Mouse (Mus musculus) cerebellum, postnatal 10 days (tissue): ENCODE measurements around the gene Alg11.

ENCODE experiments used
- DNase-seq, 2 experiments: peaks; one replicate each; pipeline ENCODE4 v3.0.0; 2021; ENCODE audit warnings: mixed read lengths in 2 of 2

The Alg11 gene

GRCm38 (mm10) chr8:22060446-22060889, at the start of gene Alg11:
Alg11 (plus strand) TSS chr8:22060721.
- peak; percentile 98 to 99 for DNase-seq

GRCm38 (mm10) chr8:22013034-22013707, 47.4 kb upstream of the Alg11 start:
- DNase-seq, result no peak

- no peak for DNase-seq
Measured at GRCm38 (mm10) chr8:22017731-22018130, 42.8 kb upstream of the Alg11 start.

GRCm38 (mm10) chr8:22019498-22019897, 41.0 kb upstream of the Alg11 start:
- DNase-seq, result no peak

GRCm38 (mm10) chr8:22022244-22022643, 38.3 kb upstream of the Alg11 start:
- DNase-seq, result peak; percentile 36 to 40

GRCm38 (mm10) chr8:22025241-22025640, 35.3 kb upstream of the Alg11 start:
- no peak for DNase-seq

- DNase-seq, result no peak
Measured at GRCm38 (mm10) chr8:22028973-22029372, 31.5 kb upstream of the Alg11 start.

- no peak for DNase-seq
Measured at GRCm38 (mm10) chr8:22030990-22031389, 29.5 kb upstream of the Alg11 start.

- DNase-seq, result peak; percentile 11 to 23
Measured at GRCm38 (mm10) chr8:22036137-22036536, 24.4 kb upstream of the Alg11 start.

- DNase-seq, result no peak
Measured at GRCm38 (mm10) chr8:22037022-22037421, 23.5 kb upstream of the Alg11 start.

GRCm38 (mm10) chr8:22039468-22040152, 20.9 kb upstream of the Alg11 start:
- DNase-seq, result peak; percentile 8 to 9

- DNase-seq, result no peak
Measured at GRCm38 (mm10) chr8:22040153-22040509, 20.4 kb upstream of the Alg11 start.

- DNase-seq, result no peak
Measured at GRCm38 (mm10) chr8:22042515-22042914, 18.0 kb upstream of the Alg11 start.

- no peak for DNase-seq
Measured at GRCm38 (mm10) chr8:22043706-22044105, 16.8 kb upstream of the Alg11 start.

GRCm38 (mm10) chr8:22047699-22048464, 12.6 kb upstream of the Alg11 start:
- DNase-seq, result peak; percentile 80 to 82

GRCm38 (mm10) chr8:22054674-22055491, 5.6 kb upstream of the Alg11 start:
- no peak for DNase-seq

GRCm38 (mm10) chr8:22055492-22055877, 5.0 kb upstream of the Alg11 start:
- DNase-seq, result no peak

GRCm38 (mm10) chr8:22056850-22057249, 3.7 kb upstream of the Alg11 start:
- DNase-seq, result no peak

GRCm38 (mm10) chr8:22058368-22058767, 2.2 kb upstream of the Alg11 start:
- DNase-seq, result no peak

- DNase-seq, result peak in 1 of 2 experiments; percentile 4
Measured at GRCm38 (mm10) chr8:22059153-22059738, 1.3 kb upstream of the Alg11 start.

- DNase-seq, result no peak
Measured at GRCm38 (mm10) chr8:22059821-22060445, 588 bp upstream of the Alg11 start, which contains the start of gene Atp7b. Atp7b (minus strand) TSS chr8:22060305.

GRCm38 (mm10) chr8:22061126-22061525, 605 bp downstream of the Alg11 start:
- peak; percentile 13 to 19 for DNase-seq
